Mouse (Mus musculus) adrenal gland, adult 8-10 months (tissue): ENCODE results near the gene Pgpep1l. TPM values are rescaled to one million over a fixed set of nuclear protein-coding genes. Genes with fewer than 3 reads are reported as not detected.

Experiments used
- DNase-seq: peaks from one replicate; pipeline ENCODE4 v3.0.0; 2022
- total RNA-seq, 4 experiments: library from RNA; stranded (reverse); gene quantifications; 2 replicates each; pipeline ENCODE4 v1.2.4; 2022

The Pgpep1l gene
- total RNA-seq, 4 experiments from 2014 or later, result 0.59 TPM; not detected in 3

- no peak for DNase-seq
Observed at GRCm38 (mm10) chr7:68213842-68214241, 50.2 kb downstream of the Pgpep1l start.

DNA sequence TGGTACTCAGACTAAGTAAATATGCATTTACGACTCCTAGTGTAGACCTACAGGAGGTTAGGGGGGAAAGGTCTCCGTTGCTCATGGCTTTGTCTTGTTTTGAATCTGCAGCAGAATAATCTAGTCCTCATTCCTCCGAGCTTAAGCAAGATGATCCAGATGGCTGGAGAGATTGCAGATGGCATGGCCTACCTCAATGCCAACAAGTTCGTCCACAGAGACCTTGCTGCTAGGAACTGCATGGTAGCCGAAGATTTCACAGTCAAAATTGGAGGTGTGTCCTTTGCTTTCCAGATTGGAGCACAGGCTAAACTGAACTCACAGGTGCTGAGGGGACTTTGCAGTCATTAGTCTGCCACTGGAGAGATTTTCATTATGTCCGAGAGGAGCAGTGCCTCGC, 52.1 kb downstream of the Pgpep1l start:
- no peak for DNase-seq

- DNase-seq, result no peak
Observed at GRCm38 (mm10) chr7:68210417-68210816, 53.6 kb downstream of the Pgpep1l start.

DNA sequence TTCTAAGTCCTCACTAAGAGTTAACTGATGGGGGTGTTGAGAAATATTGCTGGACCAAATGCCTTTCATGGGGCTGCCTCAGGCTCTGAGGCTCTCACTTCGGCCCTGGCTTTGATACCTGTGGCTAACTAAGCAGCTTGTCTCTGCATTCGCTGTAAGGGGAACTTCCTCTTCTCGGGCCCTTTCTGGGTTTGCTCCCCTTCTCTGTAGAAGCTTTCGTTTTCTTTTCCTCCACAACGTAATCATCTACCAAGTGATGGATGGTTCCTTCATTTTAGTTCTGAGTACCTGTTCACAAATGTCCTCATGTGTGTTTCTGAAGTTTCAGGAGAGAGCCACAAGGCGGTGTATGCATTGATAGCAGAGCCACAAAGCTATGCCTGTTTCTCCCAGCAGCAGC, 55.0 kb downstream of the Pgpep1l start:
- DNase-seq, result no peak

GRCm38 (mm10) chr7:68205776-68206427, 58.1 kb downstream of the Pgpep1l start:
- DNase-seq, result no peak

GRCm38 (mm10) chr7:68199609-68200008, 64.4 kb downstream of the Pgpep1l start:
- DNase-seq, result no peak

DNA sequence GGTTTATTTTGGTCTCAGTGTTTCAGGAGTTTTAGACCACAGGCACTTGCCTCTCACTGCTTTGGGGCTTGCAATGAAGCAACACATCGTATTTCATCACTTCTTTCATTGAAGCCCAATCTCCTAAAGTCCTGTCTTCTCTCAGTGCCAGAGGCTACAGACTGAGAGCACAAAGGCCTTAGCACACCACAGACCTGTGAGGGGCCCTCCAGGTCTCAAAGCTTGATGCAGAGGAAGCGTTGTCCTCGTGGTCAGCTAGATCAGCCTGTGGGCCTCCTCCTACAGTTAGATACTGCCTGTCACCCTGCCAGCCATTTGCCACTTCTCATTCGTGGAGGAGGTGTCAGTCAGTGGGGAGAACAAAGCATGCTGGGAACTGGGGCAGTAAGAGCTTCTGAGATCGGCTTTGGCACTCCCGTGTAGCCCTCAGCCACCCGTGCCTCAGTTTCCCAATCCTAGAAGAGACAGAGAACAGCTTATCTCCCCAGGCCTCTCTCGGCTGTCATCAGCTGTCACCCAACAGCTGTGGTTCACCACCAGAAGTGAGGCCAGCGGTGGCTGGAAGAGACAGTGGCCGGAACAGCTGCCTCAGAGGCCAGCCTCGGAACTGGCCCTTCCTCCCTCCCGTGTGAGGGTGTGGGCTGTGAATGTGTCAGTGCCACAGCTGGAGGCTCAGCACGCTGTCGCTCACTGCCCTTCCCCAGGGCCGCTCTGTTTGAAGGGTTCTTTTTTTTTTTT, 69.9 kb downstream of the Pgpep1l start:
- DNase-seq, result no peak

DNA sequence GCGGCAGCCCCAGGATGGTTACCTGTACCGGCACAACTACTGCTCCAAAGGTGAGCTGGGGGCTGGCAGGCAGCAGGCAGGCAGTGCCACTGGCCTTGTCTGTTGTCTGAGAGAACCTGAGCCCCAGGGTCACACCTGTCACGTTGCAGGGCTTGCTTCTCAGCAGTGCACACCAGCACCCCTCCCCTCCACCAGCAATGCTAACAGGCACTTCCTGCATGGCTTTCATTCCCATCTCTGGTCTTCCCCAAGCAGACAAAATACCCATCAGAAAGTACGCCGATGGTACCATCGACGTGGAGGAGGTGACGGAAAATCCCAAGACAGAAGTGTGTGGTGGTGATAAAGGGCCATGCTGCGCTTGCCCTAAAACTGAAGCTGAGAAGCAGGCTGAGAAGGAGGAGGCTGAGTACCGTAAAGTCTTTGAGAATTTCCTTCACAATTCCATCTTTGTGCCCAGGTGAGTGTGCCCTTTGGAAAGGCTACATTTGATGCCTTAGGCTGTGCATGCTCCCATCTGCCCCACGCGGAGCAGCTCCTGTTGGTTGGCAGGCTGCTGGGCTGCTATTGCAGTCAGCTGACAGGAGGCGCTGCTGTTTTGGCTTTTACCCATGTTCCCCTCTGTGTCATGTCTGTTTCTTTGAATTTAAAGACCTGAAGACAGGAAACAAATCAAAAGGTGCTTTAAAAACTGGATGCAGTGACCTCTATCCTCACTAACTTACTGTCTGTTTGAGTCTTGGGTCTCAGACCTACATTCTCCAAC, 74.2 kb downstream of the Pgpep1l start:
- no peak for DNase-seq

DNA sequence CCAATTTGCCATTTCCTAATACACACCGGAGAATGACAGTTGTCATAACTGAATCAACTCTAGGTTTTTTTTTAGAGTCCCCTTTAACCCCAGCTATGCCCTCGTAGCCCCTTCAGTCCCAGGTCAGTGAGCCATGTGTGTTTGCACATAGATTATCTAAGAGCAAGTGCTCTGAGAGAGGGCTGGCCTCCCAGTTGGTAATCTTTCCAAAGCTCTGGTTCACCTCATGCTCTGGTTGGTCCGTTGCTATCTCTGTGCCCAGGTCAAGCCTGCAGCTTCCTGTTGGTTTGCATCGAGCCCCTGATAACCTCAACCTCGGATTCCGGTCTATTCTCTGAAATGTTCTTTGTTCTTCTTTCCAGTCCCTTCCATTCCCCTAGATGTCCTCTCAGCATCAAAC, 74.8 kb downstream of the Pgpep1l start:
- no peak for DNase-seq

Other genes starting within 250 kb of the Pgpep1l start
- gene Fam169b, start 9.6 kb upstream of the Pgpep1l start, total RNA-seq, result under 1 TPM; 0.12 to 0.17 (median 0.15) TPM